Mouse (Mus musculus): ENCODE measurements around the gene Zc3h7b. TPM values are rescaled to one million over a fixed set of nuclear protein-coding genes. Genes with fewer than 3 reads are reported as not detected.
A peak's percentile ranks its signal among the peaks of the same experiment; 100 is the strongest.

Zc3h7b gene
- total RNA-seq, 1 experiment: 22.5 TPM

GRCm38 (mm10) chr15:81766439-81766838 lies 21.6 kb downstream of the Zc3h7b start:
- no peak overlapping the region for H3K4me3 ChIP-seq (ENCODE audit: insufficient read depth in 1 of 2, low read depth in 1 of 2, low read length in 2 of 2, poor library complexity in 1 of 2, severe bottlenecking in 1 of 2)
- H3K36me3 ChIP-seq (ENCODE audit: control insufficient read depth, insufficient read depth, low read length, poor library complexity, severe bottlenecking): no peaks in the 10 kb centered on the region; the same call in 1 of the 2 replicates
- no peak overlapping the region for H3K9ac ChIP-seq (ENCODE audit: insufficient read depth, low read depth, low read length, poor library complexity, severe bottlenecking)
- no peak for DNase-seq (ENCODE audit: low read depth, low spot score)
- H3K27ac ChIP-seq (ENCODE audit: insufficient read depth, low read depth, low read length, poor library complexity, severe bottlenecking): no peak overlapping the region
- TF ChIP-seq CHD2 (IDR thresholded peaks at IDR 0.05; ENCODE audit: low read depth, low read length): no peak
- in situ Hi-C loops (cut with MboI; ENCODE audit: low sequenced_read_pairs in 2 of 2, unreplicated experiment in 2 of 2): no loop called here
- H3K4me1 ChIP-seq (ENCODE audit: control insufficient read depth in 2 of 2, insufficient read depth in 2 of 2, low read length in 2 of 2, poor library complexity in 1 of 2): peaks cover 2 to 9% of the 10 kb centered on the region in 2 experiments; a peak in 1 of 4 replicates
- no peaks in the 10 kb centered on the region for H3K9me3 ChIP-seq (ENCODE audit: control insufficient read depth, insufficient read depth, low read depth, low read length)

- peaks cover 13% of the 10 kb centered on the region; the same call in 1 of the 2 replicates for H3K36me3 ChIP-seq (ENCODE audit: control insufficient read depth, insufficient read depth, low read length, poor library complexity, severe bottlenecking)
- no peaks in the 10 kb centered on the region for H3K9me3 ChIP-seq (ENCODE audit: control insufficient read depth, insufficient read depth, low read depth, low read length)
- H3K9ac ChIP-seq (ENCODE audit: insufficient read depth, low read depth, low read length, poor library complexity, severe bottlenecking): no peak overlapping the region; the same call in 1 of the 2 replicates
- TF ChIP-seq CHD2 (IDR thresholded peaks at IDR 0.05; ENCODE audit: low read depth, low read length) (no peak), HCFC1 (IDR thresholded peaks at IDR 0.05; ENCODE audit: borderline replicate concordance, insufficient read depth, low read length) (no peak), MAFK (IDR thresholded peaks at IDR 0.05; ENCODE audit: insufficient read depth, low read depth, low read length) (no peak), ZC3H11A (IDR thresholded peaks at IDR 0.05; ENCODE audit: borderline replicate concordance, low read depth, low read length) (no peak), ZNF384 (IDR thresholded peaks at IDR 0.05; ENCODE audit: low read depth, low read length) (no peak)
- peak overlapping the region; percentile 20 to 43; a peak in 2 of 4 replicates for H3K4me3 ChIP-seq (ENCODE audit: insufficient read depth in 1 of 2, low read depth in 1 of 2, low read length in 2 of 2, poor library complexity in 1 of 2, severe bottlenecking in 1 of 2)
- in situ Hi-C loops (cut with MboI; ENCODE audit: low sequenced_read_pairs in 2 of 2, unreplicated experiment in 2 of 2): no loop called here
- DNase-seq (ENCODE audit: low read depth, low spot score): peak; percentile 76
- no peak overlapping the region for H3K27ac ChIP-seq (ENCODE audit: insufficient read depth, low read depth, low read length, poor library complexity, severe bottlenecking)
- H3K4me1 ChIP-seq (ENCODE audit: control insufficient read depth in 2 of 2, insufficient read depth in 2 of 2, low read length in 2 of 2, poor library complexity in 1 of 2): peaks cover 2 to 9% of the 10 kb centered on the region in 2 experiments; a peak in 1 of 4 replicates
Observed at GRCm38 (mm10) chr15:81769037-81769436, 24.2 kb downstream of the Zc3h7b start.

GRCm38 (mm10) chr15:81772431-81773120 lies 27.7 kb downstream of the Zc3h7b start:
- Histone ChIP-seq H3K9me3 (ENCODE audit: control insufficient read depth, insufficient read depth, low read depth, low read length) (no peaks in the 10 kb centered on the region), H3K4me3 (ENCODE audit: insufficient read depth in 1 of 2, low read depth in 1 of 2, low read length in 2 of 2, poor library complexity in 1 of 2, severe bottlenecking in 1 of 2) (no peak overlapping the region), H3K27ac (ENCODE audit: insufficient read depth, low read depth, low read length, poor library complexity, severe bottlenecking) (no peak overlapping the region), H3K4me1 (ENCODE audit: control insufficient read depth in 2 of 2, insufficient read depth in 2 of 2, low read length in 2 of 2, poor library complexity in 1 of 2) (peaks cover 2 to 8% of the 10 kb centered on the region in 2 experiments; a peak in 1 of 4 replicates), H3K36me3 (ENCODE audit: control insufficient read depth, insufficient read depth, low read length, poor library complexity, severe bottlenecking) (peaks cover 32% of the 10 kb centered on the region), H3K9ac (ENCODE audit: insufficient read depth, low read depth, low read length, poor library complexity, severe bottlenecking) (no peak overlapping the region)
- in situ Hi-C loops (cut with MboI; ENCODE audit: low sequenced_read_pairs in 2 of 2, unreplicated experiment in 2 of 2): no loop called here
- TF ChIP-seq ZC3H11A (IDR thresholded peaks at IDR 0.05; ENCODE audit: borderline replicate concordance, low read depth, low read length) (no peak), ZNF384 (IDR thresholded peaks at IDR 0.05; ENCODE audit: low read depth, low read length) (no peak), CHD2 (IDR thresholded peaks at IDR 0.05; ENCODE audit: low read depth, low read length) (no peak), MAFK (IDR thresholded peaks at IDR 0.05; ENCODE audit: insufficient read depth, low read depth, low read length) (no peak), HCFC1 (IDR thresholded peaks at IDR 0.05; ENCODE audit: borderline replicate concordance, insufficient read depth, low read length) (no peak)
- no peak for DNase-seq (ENCODE audit: low read depth, low spot score)

- H3K4me3 ChIP-seq (ENCODE audit: insufficient read depth in 1 of 2, low read depth in 1 of 2, low read length in 2 of 2, poor library complexity in 1 of 2, severe bottlenecking in 1 of 2): no peak overlapping the region
- peaks cover 45% of the 10 kb centered on the region for H3K36me3 ChIP-seq (ENCODE audit: control insufficient read depth, insufficient read depth, low read length, poor library complexity, severe bottlenecking)
- DNase-seq (ENCODE audit: low read depth, low spot score): no peak
- no peak for TF ChIP-seq HCFC1 (IDR thresholded peaks at IDR 0.05; ENCODE audit: borderline replicate concordance, insufficient read depth, low read length)
- TF ChIP-seq CHD2 (IDR thresholded peaks at IDR 0.05; ENCODE audit: low read depth, low read length): no peak
- TF ChIP-seq ZNF384 (IDR thresholded peaks at IDR 0.05; ENCODE audit: low read depth, low read length): no peak
- TF ChIP-seq MAFK (IDR thresholded peaks at IDR 0.05; ENCODE audit: insufficient read depth, low read depth, low read length): no peak
- no peak for TF ChIP-seq ZC3H11A (IDR thresholded peaks at IDR 0.05; ENCODE audit: borderline replicate concordance, low read depth, low read length)
- no peaks in the 10 kb centered on the region for H3K4me1 ChIP-seq (ENCODE audit: control insufficient read depth in 2 of 2, insufficient read depth in 2 of 2, low read length in 2 of 2, poor library complexity in 1 of 2)
- H3K9me3 ChIP-seq (ENCODE audit: control insufficient read depth, insufficient read depth, low read depth, low read length): no peaks in the 10 kb centered on the region
- H3K9ac ChIP-seq (ENCODE audit: insufficient read depth, low read depth, low read length, poor library complexity, severe bottlenecking): no peak overlapping the region
- H3K27ac ChIP-seq (ENCODE audit: insufficient read depth, low read depth, low read length, poor library complexity, severe bottlenecking): no peak overlapping the region
- in situ Hi-C loops (cut with MboI; ENCODE audit: low sequenced_read_pairs in 2 of 2, unreplicated experiment in 2 of 2): no loop called here
Observed at GRCm38 (mm10) chr15:81774505-81775171, 29.8 kb downstream of the Zc3h7b start.
